Mouse (Mus musculus): ENCODE measurements at regions not wholly inside any gene's neighbourhood (a gene's known extent, or its start where the extent isn't known, plus 50 kb on each side); places are given as distances from the start of the nearest gene placed in this dataset.

DNA sequence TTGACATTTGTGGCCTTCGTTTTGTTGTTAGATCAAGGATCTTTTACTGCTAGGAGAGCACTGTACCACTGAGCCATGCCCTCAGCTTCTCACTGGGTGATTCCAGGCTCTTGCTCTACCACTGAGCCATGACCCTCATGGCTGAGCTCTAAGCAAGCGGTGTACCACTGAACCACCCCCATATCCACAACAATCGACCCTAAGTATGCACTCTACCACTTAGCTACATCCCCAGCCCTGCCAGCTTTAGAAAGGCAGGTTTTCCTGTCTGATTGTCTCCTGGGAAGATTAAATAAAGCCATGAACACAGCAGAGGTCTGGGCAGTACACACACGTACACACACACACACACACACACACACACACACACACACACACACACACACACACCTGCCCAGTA is 178.9 kb upstream of the Tshz3 start:
- TF ChIP-seq CTCF (IDR thresholded peaks at IDR 0.05; ENCODE audit: low read depth, low read length) (no peak), POLR2A (IDR thresholded peaks at IDR 0.05; ENCODE audit: insufficient read depth, low read length) (no peak)

All from ES-Bruce4 (cell line).